Mouse (Mus musculus) CH12.LX (cell line): Measurements from ENCODE around the gene Dennd5a. TPM values are rescaled to one million over a fixed set of nuclear protein-coding genes. Genes with fewer than 3 reads are reported as not detected.
A peak's percentile ranks its signal among the peaks of the same experiment; 100 is the strongest.

Experiments used
- DNase-seq: peaks from one replicate; pipeline ENCODE4 v3.0.0-alpha.2; 2013; ENCODE audit errors: extremely low read depth
- H3K27ac ChIP-seq: 2 replicates; pipeline ENCODE4 v1.5.1; 2012; ENCODE audit warnings: low read depth, mild to moderate bottlenecking, control low read depth, moderate library complexity; ENCODE audit not compliant: insufficient read depth
- H3K27me3 ChIP-seq: replicated peaks from 2 replicates; pipeline ENCODE3; 2012; ENCODE audit warnings: inconsistent platforms
- H3K36me3 ChIP-seq, 2 experiments: replicated peaks in 1 of 2; 2 replicates each; pipeline versions ENCODE3 to v1.6.1; 2012; ENCODE audit warnings: inconsistent platforms in 1 of 2, low read length in 1 of 2, mild to moderate bottlenecking in 1 of 2, mixed read lengths in 1 of 2, moderate library complexity in 1 of 2; ENCODE audit not compliant: control insufficient read depth in 1 of 2, insufficient read depth in 1 of 2
- H3K4me1 ChIP-seq, 2 experiments: 2 replicates each; pipeline ENCODE4 v1.6.1; 2012; ENCODE audit warnings: inconsistent platforms in 1 of 2, moderate library complexity in 1 of 2; ENCODE audit not compliant: insufficient read depth in 2 of 2, control insufficient read depth in 1 of 2
- H3K4me2 ChIP-seq: 2 replicates; pipeline ENCODE4 v1.6.1; 2012; ENCODE audit warnings: low read depth, mild to moderate bottlenecking, control low read depth; ENCODE audit not compliant: poor library complexity, insufficient read depth, severe bottlenecking
- H3K4me3 ChIP-seq, 3 experiments: fragments of 150-350 bp in 1 of 3; sonication (generic) in 1 of 3; replicated peaks in 1 of 3; 2 replicates each; pipeline versions ENCODE3 to v1.5.1; 2011 to 2012; ENCODE audit warnings: low read depth in 2 of 3, low read length in 2 of 3, mild to moderate bottlenecking in 2 of 3, moderate library complexity in 2 of 3, control low read depth in 1 of 3, improper control_type of control experiment in 1 of 3, inconsistent platforms in 1 of 3, mixed read lengths in 1 of 3; ENCODE audit not compliant: poor library complexity in 1 of 3
- H3K79me2 ChIP-seq: replicated peaks from 2 replicates; pipeline ENCODE4 v1.6.1; 2012; ENCODE audit warnings: mild to moderate bottlenecking, moderate library complexity; ENCODE audit not compliant: control insufficient read depth, poor library complexity, insufficient read depth, severe bottlenecking; ENCODE audit errors: extremely low read depth
- H3K9ac ChIP-seq: 2 replicates; pipeline ENCODE4 v1.6.1; 2012; ENCODE audit warnings: low read depth, mild to moderate bottlenecking, control low read depth, moderate library complexity; ENCODE audit not compliant: insufficient read depth
- H3K9me3 ChIP-seq: replicated peaks from 2 replicates; pipeline ENCODE3; 2012; ENCODE audit warnings: low read length, inconsistent platforms, mixed read lengths
- BHLHE40 ChIP-seq: IDR thresholded peaks from 2 replicates; pipeline ENCODE4 v1.6.1; 2011; ENCODE audit warnings: mild to moderate bottlenecking, low read depth, low read length, improper control_type of control experiment
- CHD1 ChIP-seq: IDR thresholded peaks from 2 replicates; pipeline ENCODE4 v1.6.1; 2012; ENCODE audit warnings: low read depth, low read length, improper control_type of control experiment, inconsistent platforms
- CHD2 ChIP-seq: IDR thresholded peaks from 2 replicates; pipeline ENCODE4 v1.6.1; 2011; ENCODE audit warnings: low read length, improper control_type of control experiment
- CTCF ChIP-seq, 2 experiments: IDR thresholded peaks in 1 of 2; conservative IDR thresholded peaks in 1 of 2; 2 replicates each; pipeline ENCODE4 v1.5.1; 2011 to 2012; ENCODE audit warnings: low read depth in 2 of 2, low read length in 2 of 2, improper control_type of control experiment in 1 of 2, inconsistent platforms in 1 of 2, mild to moderate bottlenecking in 1 of 2, moderate library complexity in 1 of 2
- E2F4 ChIP-seq: IDR thresholded peaks from 2 replicates; pipeline ENCODE4 v1.6.1; 2011; ENCODE audit warnings: low read depth, low read length, improper control_type of control experiment; ENCODE audit not compliant: insufficient replicate concordance
- ELF1 ChIP-seq: IDR thresholded peaks from 2 replicates; pipeline ENCODE4 v1.6.1; 2014; ENCODE audit warnings: low read depth, mild to moderate bottlenecking, inconsistent platforms, low read length, improper control_type of control experiment
- EP300 ChIP-seq: IDR thresholded peaks from 2 replicates; pipeline ENCODE4 v1.6.1; 2011; ENCODE audit warnings: low read length, improper control_type of control experiment
- ETS1 ChIP-seq: conservative IDR thresholded peaks from 2 replicates; pipeline ENCODE4 v1.6.1; 2012; ENCODE audit warnings: low read depth, mild to moderate bottlenecking, inconsistent platforms, low read length, improper control_type of control experiment, moderate library complexity
- GABPA ChIP-seq: IDR thresholded peaks from 2 replicates; pipeline ENCODE4 v1.6.1; 2012; ENCODE audit warnings: low read depth, low read length, improper control_type of control experiment, inconsistent platforms; ENCODE audit not compliant: insufficient replicate concordance
- HCFC1 ChIP-seq: IDR thresholded peaks from 2 replicates; pipeline ENCODE4 v1.6.1; 2012; ENCODE audit warnings: low read depth, mild to moderate bottlenecking, inconsistent platforms, low read length, improper control_type of control experiment
- IRF4 ChIP-seq: IDR thresholded peaks from 2 replicates; pipeline ENCODE4 v1.6.1; 2014; ENCODE audit warnings: low read depth, mild to moderate bottlenecking, inconsistent platforms, low read length, improper control_type of control experiment
- JUN ChIP-seq: IDR thresholded peaks from 2 replicates; pipeline ENCODE4 v1.6.1; 2011; ENCODE audit warnings: low read depth, mild to moderate bottlenecking, low read length, improper control_type of control experiment, moderate library complexity; ENCODE audit not compliant: insufficient read depth
- JUND ChIP-seq: conservative IDR thresholded peaks from 2 replicates; pipeline ENCODE4 v1.6.1; 2011; ENCODE audit warnings: low read depth, low read length, improper control_type of control experiment
- KAT2A ChIP-seq: IDR thresholded peaks from 2 replicates; pipeline ENCODE4 v1.6.1; 2012; ENCODE audit warnings: low read length, improper control_type of control experiment, inconsistent platforms; ENCODE audit not compliant: insufficient replicate concordance
- MAFK ChIP-seq: IDR thresholded peaks from 2 replicates; pipeline ENCODE4 v1.6.1; 2011; ENCODE audit warnings: low read length, improper control_type of control experiment; ENCODE audit not compliant: insufficient replicate concordance
- MAX ChIP-seq: IDR thresholded peaks from 2 replicates; pipeline ENCODE4 v1.6.1; 2011; ENCODE audit warnings: low read length, improper control_type of control experiment
- MAZ ChIP-seq: IDR thresholded peaks from 2 replicates; pipeline ENCODE4 v1.6.1; 2012; ENCODE audit warnings: low read depth, mild to moderate bottlenecking, inconsistent platforms, low read length, improper control_type of control experiment, moderate library complexity
- MEF2A ChIP-seq: IDR thresholded peaks from 2 replicates; pipeline ENCODE4 v1.6.1; 2014; ENCODE audit warnings: low read depth, mild to moderate bottlenecking, inconsistent platforms, low read length, improper control_type of control experiment, borderline replicate concordance
- MXI1 ChIP-seq: IDR thresholded peaks from 2 replicates; pipeline ENCODE4 v1.6.1; 2011; ENCODE audit warnings: mild to moderate bottlenecking, low read depth, low read length, improper control_type of control experiment
- MYC ChIP-seq: IDR thresholded peaks from 2 replicates; pipeline ENCODE4 v1.6.1; 2011; ENCODE audit warnings: low read depth, mild to moderate bottlenecking, improper control_type of control experiment, low read length
- NELFE ChIP-seq: IDR thresholded peaks from 2 replicates; pipeline ENCODE4 v1.6.1; 2011; ENCODE audit warnings: low read depth, low read length, improper control_type of control experiment
- NRF1 ChIP-seq: IDR thresholded peaks from 2 replicates; pipeline ENCODE4 v1.6.1; 2014; ENCODE audit warnings: low read depth, mild to moderate bottlenecking, inconsistent platforms, low read length, improper control_type of control experiment, moderate library complexity
- PAX5 ChIP-seq: IDR thresholded peaks from 2 replicates; pipeline ENCODE4 v1.6.1; 2012; ENCODE audit warnings: low read length, inconsistent platforms, mixed read lengths
- POLR2A ChIP-seq: IDR thresholded peaks from 2 replicates; pipeline ENCODE4 v1.6.1; 2011; ENCODE audit warnings: low read depth, mild to moderate bottlenecking, improper control_type of control experiment, low read length
- POLR2AphosphoS2 ChIP-seq: IDR thresholded peaks from 2 replicates; pipeline ENCODE4 v1.6.1; 2011; ENCODE audit warnings: low read depth, low read length, improper control_type of control experiment
- RAD21 ChIP-seq: IDR thresholded peaks from 2 replicates; pipeline ENCODE4 v1.6.1; 2011; ENCODE audit warnings: low read depth, mild to moderate bottlenecking, low read length, improper control_type of control experiment, moderate library complexity
- RCOR1 ChIP-seq: conservative IDR thresholded peaks from 2 replicates; pipeline ENCODE4 v1.6.1; 2012; ENCODE audit warnings: low read depth, mild to moderate bottlenecking, inconsistent platforms, low read length, improper control_type of control experiment
- SIN3A ChIP-seq: IDR thresholded peaks from 2 replicates; pipeline ENCODE4 v1.6.1; 2012; ENCODE audit warnings: low read length, improper control_type of control experiment, inconsistent platforms
- SMC3 ChIP-seq: IDR thresholded peaks from 2 replicates; pipeline ENCODE4 v1.6.1; 2011; ENCODE audit warnings: low read depth, low read length, improper control_type of control experiment
- TBP ChIP-seq: conservative IDR thresholded peaks from 2 replicates; pipeline ENCODE4 v1.6.1; 2011; ENCODE audit warnings: low read depth, low read length, improper control_type of control experiment
- TCF12 ChIP-seq: IDR thresholded peaks from 2 replicates; pipeline ENCODE4 v1.6.1; 2014; ENCODE audit warnings: low read depth, mild to moderate bottlenecking, inconsistent platforms, low read length, improper control_type of control experiment
- UBTF ChIP-seq: IDR thresholded peaks from 2 replicates; pipeline ENCODE4 v1.6.1; 2012; ENCODE audit warnings: low read depth, mild to moderate bottlenecking, inconsistent platforms, low read length, improper control_type of control experiment, moderate library complexity
- USF2 ChIP-seq: conservative IDR thresholded peaks from 2 replicates; pipeline ENCODE4 v1.6.1; 2011; ENCODE audit warnings: low read depth, low read length, improper control_type of control experiment
- ZC3H11A ChIP-seq: IDR thresholded peaks from 2 replicates; pipeline ENCODE4 v1.6.1; 2012; ENCODE audit warnings: low read depth, mild to moderate bottlenecking, inconsistent platforms, low read length, improper control_type of control experiment
- ZKSCAN1 ChIP-seq: IDR thresholded peaks from 2 replicates; pipeline ENCODE4 v1.6.1; 2012; ENCODE audit warnings: low read depth, inconsistent platforms, low read length, improper control_type of control experiment, borderline replicate concordance
- ZMIZ1 ChIP-seq: IDR thresholded peaks from 2 replicates; pipeline ENCODE4 v1.6.1; 2012; ENCODE audit warnings: low read depth, mild to moderate bottlenecking, inconsistent platforms, low read length, improper control_type of control experiment
- ZNF384 ChIP-seq: IDR thresholded peaks from 2 replicates; pipeline ENCODE4 v1.6.1; 2012; ENCODE audit warnings: low read depth, low read length, improper control_type of control experiment, inconsistent platforms
- dilution Hi-C: fragments of 300-500 bp; cut with MboI; formaldehyde crosslinking; loops from 2 replicates; pipeline ENCODE4 v1.14.3; 2020; ENCODE audit warnings: low sequenced_read_pairs; ENCODE audit not compliant: extremely low pct_unique_long_range_greater_than_20kb, extremely low pct_ligation_motif_present
- in situ Hi-C: fragments of 300-500 bp; cut with MboI; formaldehyde crosslinking; loops from 3 replicates; pipeline ENCODE4 v1.14.3; 2019; ENCODE audit warnings: low sequenced_read_pairs, low pct_ligation_motif_present, low pct_unique_long_range_greater_than_20kb, mixed read lengths
- polyA plus RNA-seq: library from polyadenylated mRNA; unstranded; fragments of >175 nt; gene quantifications from 2 replicates; pipeline ENCODE4 v1.2.1, GENCODE M21; 2012; ENCODE audit warnings: low read depth; ENCODE audit not compliant: insufficient read length
- total RNA-seq, 2 experiments: library from RNA; depleted of rRNA; stranded (reverse); fragments of 300-350 nt in 1 of 2; fragments of >200 nt in 1 of 2; gene quantifications; 2 replicates each; pipeline ENCODE4 v1.2.3; 2012 to 2014

Gene Dennd5a
- total and polyA plus RNA-seq, 3 experiments: 20.7 to 29.5 (median 24.6) TPM

DNA sequence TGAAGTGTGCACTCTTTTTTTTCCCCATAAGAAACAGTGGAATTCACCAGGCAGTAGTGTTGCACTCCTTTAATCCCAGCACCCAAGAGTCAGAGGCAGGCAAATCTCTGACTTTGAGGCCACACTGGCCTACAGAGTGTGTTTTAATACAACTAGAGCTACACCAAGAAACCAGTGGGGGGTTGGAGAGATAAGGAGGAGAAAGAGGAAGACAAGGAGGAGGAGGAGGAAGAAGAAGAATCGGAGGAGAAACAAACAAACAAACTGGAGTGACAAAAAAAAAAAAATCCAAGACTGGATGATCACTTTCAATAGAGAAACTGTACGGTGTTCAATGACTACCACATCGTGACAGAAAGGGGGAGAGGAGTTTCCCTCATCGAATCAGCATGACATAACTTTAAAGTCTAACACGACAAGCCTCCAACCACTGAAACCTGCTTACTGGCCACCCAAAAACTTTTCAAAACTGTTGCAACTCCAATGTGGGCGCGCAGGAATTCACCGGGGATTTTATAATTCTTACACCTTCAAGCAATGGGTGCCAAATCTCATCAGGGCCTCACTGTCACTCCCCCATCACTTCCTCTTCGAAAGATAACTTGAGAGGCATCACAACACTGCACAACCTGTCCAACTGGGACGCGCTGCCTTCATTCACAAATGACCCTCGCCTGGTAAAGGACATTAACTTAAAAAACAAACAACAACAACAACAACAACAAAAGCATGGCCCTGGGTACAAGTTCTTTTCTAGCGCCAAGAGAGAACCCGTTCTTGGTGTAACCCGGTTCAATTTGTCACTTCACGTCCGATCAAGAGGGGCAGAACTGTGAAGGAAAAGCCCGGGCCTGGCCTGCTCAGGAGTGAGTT, 1.2 kb downstream of the Dennd5a start:
- Histone ChIP-seq H3K36me3 (no peaks in the 10 kb centered on the region), H3K27me3 (peaks cover 29% of the 10 kb centered on the region), H3K9ac (peak overlapping the region; percentile 88), H3K27ac (no peak overlapping the region), H3K4me3 (peak overlapping the region; percentile 71 to 79 (median 77)), H3K9me3 (peaks cover 8% of the 10 kb centered on the region), H3K4me2 (peak overlapping the region; percentile 91), H3K79me2 (peaks cover 10% of the 10 kb centered on the region; the same call in 1 of the 2 replicates), H3K4me1 (peaks cover 2 to 13% of the 10 kb centered on the region in 2 experiments; a peak in 2 of 4 replicates)
- dilution Hi-C loops (no loop called here), in situ Hi-C loops (no loop called here)
- peak; percentile 48 for DNase-seq
- TF ChIP-seq RAD21 (no peak), MEF2A (peak; percentile 57), SMC3 (no peak), MAFK (0 out of 2 replicates have a peak, but pooled peaks have one; percentile 57), POLR2A (no peak), UBTF (0 out of 2 replicates have a peak, but pooled peaks have one; percentile 24), CTCF (conservative IDR thresholded peaks at IDR 0.05 in 1 of 2, IDR thresholded peaks at IDR 0.05 in 1 of 2; ENCODE audit: low read depth in 2 of 2, low read length in 2 of 2) (no peak), E2F4 (no peak), EP300 (peak; percentile 69), TBP (no peak), NELFE (no peak), ZC3H11A (no peak), HCFC1 (peak; percentile 30; the same call in 1 of the 2 replicates), JUN (no peak), RCOR1 (peak; percentile 73; the same call in 1 of the 2 replicates), CHD1 (peak; percentile 92), NRF1 (peak; percentile 37; the same call in 1 of the 2 replicates), BHLHE40 (peak; percentile 70), MYC (peak; percentile 30; the same call in 1 of the 2 replicates), USF2 (no peak), TCF12 (peak; percentile 54; the same call in 1 of the 2 replicates), JUND (0 out of 2 replicates have a peak, but pooled peaks have one; percentile 36), ELF1 (no peak; the same call in none of the 2 replicates), ZMIZ1 (no peak), CHD2 (0 out of 2 replicates have a peak, but pooled peaks have one; percentile 44), GABPA (no peak), KAT2A (no peak), ETS1 (peak; percentile 61), SIN3A (peak; percentile 82; the same call in 1 of the 2 replicates), IRF4 (peak; percentile 74), POLR2AphosphoS2 (no peak), PAX5 (no peak), MXI1 (peak; percentile 85), ZKSCAN1 (no peak), MAX (peak; percentile 74), MAZ (peak; percentile 72; the same call in 1 of the 2 replicates), ZNF384 (peak; percentile 54)
